Mouse (Mus musculus) hindbrain, embryonic 16.5 days (tissue): ENCODE measurements around the gene Tfcp2l1. TPM values are rescaled to one million over a fixed set of nuclear protein-coding genes. Genes with fewer than 3 reads are reported as not detected.
"Not testable (repeated sequence)": the region's sequence is repeated elsewhere in the genome, so short reads cannot be mapped to it uniquely, and the experiment has no call there.

ENCODE experiments used
- ATAC-seq: fragments of 200-750 bp; cut with Nextera tagmentation; 2 replicates; pipeline ENCODE4 v1.8.0; 2017; ENCODE audit warnings: moderate TSS enrichment, moderate library complexity
- H3K27ac ChIP-seq: fragments of 300-500 bp; sonication (generic); 2 replicates; pipeline ENCODE4 v1.5.1; 2014; ENCODE audit warnings: low read depth, mild to moderate bottlenecking, control low read depth, low read length, moderate library complexity
- H3K27me3 ChIP-seq: fragments of 300-500 bp; sonication (generic); replicated peaks from 2 replicates; pipeline ENCODE4 v1.6.1; 2014; ENCODE audit warnings: low read length; ENCODE audit not compliant: control insufficient read depth, insufficient read depth
- H3K36me3 ChIP-seq: fragments of 300-500 bp; sonication (generic); 2 replicates; pipeline ENCODE4 v1.6.1; 2014; ENCODE audit warnings: mild to moderate bottlenecking, low read length, moderate library complexity, mixed read lengths; ENCODE audit not compliant: control insufficient read depth, insufficient read depth
- H3K4me1 ChIP-seq: fragments of 300-500 bp; sonication (generic); 2 replicates; pipeline ENCODE4 v1.6.1; 2014; ENCODE audit warnings: low read depth, low read length; ENCODE audit not compliant: control insufficient read depth, insufficient read depth
- H3K4me2 ChIP-seq: fragments of 300-500 bp; sonication (generic); 2 replicates; pipeline ENCODE4 v1.6.1; 2014; ENCODE audit warnings: mild to moderate bottlenecking, low read length, control low read depth, moderate library complexity
- H3K4me3 ChIP-seq: fragments of 300-500 bp; sonication (generic); 2 replicates; pipeline ENCODE4 v1.5.1; 2014; ENCODE audit warnings: mild to moderate bottlenecking, low read length, control low read depth, moderate library complexity
- H3K9ac ChIP-seq: fragments of 300-500 bp; sonication (generic); 2 replicates; pipeline ENCODE4 v1.6.1; 2014; ENCODE audit warnings: low read depth, mild to moderate bottlenecking, control low read depth, low read length, moderate library complexity
- H3K9me3 ChIP-seq: fragments of 300-500 bp; sonication (generic); 2 replicates; pipeline ENCODE4 v1.6.1; 2014; ENCODE audit warnings: mild to moderate bottlenecking, low read length, moderate library complexity; ENCODE audit not compliant: control insufficient read depth
- WGBS: fragments of 180-500 bp; shearing (Covaris S2); extraction: QIAGEN DNeasy Blood & Tissue Kit; methylation state at CpG from one replicate; pipeline ENCODE4 v1.1.7; 2014; 5-methylcytosine and 5-hydroxymethylcytosine counted together
- polyA plus RNA-seq: library from polyadenylated mRNA; unstranded; fragments of >200 nt; fragmentation: Nextera tagmentation; extraction: Ambion mirVana; gene quantifications from 2 replicates; pipeline ENCODE4 v1.2.1, GENCODE M21; 2015

Tfcp2l1 gene
- polyA plus RNA-seq, 1 experiment from 2014 or later: 0.59 TPM

- not testable (repeated sequence) for H3K9ac ChIP-seq, H3K36me3 ChIP-seq, H3K9me3 ChIP-seq, H3K4me2 ChIP-seq, H3K27ac ChIP-seq, H3K27me3 ChIP-seq, H3K4me1 ChIP-seq, H3K4me3 ChIP-seq, ATAC-seq
- WGBS: 93% methylated on average over 4 of the region's 5 CpGs
Measured at GRCm38 (mm10) chr1:118621055-118621454, 6.7 kb upstream of the Tfcp2l1 start.

- WGBS: 56% methylated on average over 3 of the region's 3 CpGs
- H3K4me2 ChIP-seq: no peak overlapping the region
- peaks cover 5% of the 10 kb centered on the region for H3K4me1 ChIP-seq
- no peaks in the 10 kb centered on the region for H3K36me3 ChIP-seq
- no peaks in the 10 kb centered on the region for H3K9me3 ChIP-seq
- H3K9ac ChIP-seq: no peak overlapping the region
- H3K27ac ChIP-seq: no peak overlapping the region
- ATAC-seq: no peak
- H3K4me3 ChIP-seq: no peak overlapping the region
- peaks cover 2% of the 10 kb centered on the region; the same call in 1 of the 2 replicates for H3K27me3 ChIP-seq
Measured at GRCm38 (mm10) chr1:118622857-118623256, 4.9 kb upstream of the Tfcp2l1 start.

GRCm38 (mm10) chr1:118625461-118625860 lies 2.3 kb upstream of the Tfcp2l1 start:
- no peak for ATAC-seq
- Histone ChIP-seq H3K27ac (no peak overlapping the region), H3K4me2 (no peak overlapping the region), H3K9me3 (no peaks in the 10 kb centered on the region), H3K4me3 (no peak overlapping the region), H3K36me3 (no peaks in the 10 kb centered on the region), H3K4me1 (peaks cover 10% of the 10 kb centered on the region), H3K9ac (no peak overlapping the region), H3K27me3 (peaks cover 2% of the 10 kb centered on the region; the same call in 1 of the 2 replicates)
- WGBS: 29% methylated on average over 6 of the region's 6 CpGs

GRCm38 (mm10) chr1:118625921-118626320 lies 1.8 kb upstream of the Tfcp2l1 start:
- Histone ChIP-seq H3K4me3 (no peak overlapping the region), H3K9me3 (no peaks in the 10 kb centered on the region), H3K27ac (no peak overlapping the region), H3K27me3 (peaks cover 2% of the 10 kb centered on the region; the same call in 1 of the 2 replicates), H3K36me3 (no peaks in the 10 kb centered on the region), H3K4me1 (peaks cover 10% of the 10 kb centered on the region), H3K4me2 (no peak overlapping the region), H3K9ac (no peak overlapping the region)
- no peak for ATAC-seq
- WGBS: 61% methylated on average over 2 of the region's 2 CpGs

- Histone ChIP-seq H3K4me2 (no peak overlapping the region), H3K4me1 (peaks cover 10% of the 10 kb centered on the region), H3K27me3 (peaks cover 2% of the 10 kb centered on the region; the same call in 1 of the 2 replicates), H3K4me3 (no peak overlapping the region), H3K9ac (no peak overlapping the region), H3K36me3 (no peaks in the 10 kb centered on the region), H3K9me3 (no peaks in the 10 kb centered on the region), H3K27ac (no peak overlapping the region)
- WGBS: 82% methylated on average over 2 of the region's 2 CpGs
- ATAC-seq: no peak
Measured at GRCm38 (mm10) chr1:118626452-118626851, 1.3 kb upstream of the Tfcp2l1 start.

GRCm38 (mm10) chr1:118633415-118633980 lies 5.8 kb downstream of the Tfcp2l1 start:
- Histone ChIP-seq H3K4me3 (no peak overlapping the region), H3K27ac (no peak overlapping the region), H3K4me2 (no peak overlapping the region), H3K27me3 (no peaks in the 10 kb centered on the region), H3K4me1 (no peaks in the 10 kb centered on the region), H3K36me3 (no peaks in the 10 kb centered on the region), H3K9ac (no peak overlapping the region), H3K9me3 (no peaks in the 10 kb centered on the region)
- 78% methylated on average over 4 of the region's 4 CpGs for WGBS
- ATAC-seq: no peak

- H3K36me3 ChIP-seq: no peaks in the 10 kb centered on the region
- H3K9ac ChIP-seq: no peak overlapping the region
- no peak for ATAC-seq
- H3K27me3 ChIP-seq: no peaks in the 10 kb centered on the region
- no peak overlapping the region for H3K4me2 ChIP-seq
- H3K27ac ChIP-seq: no peak overlapping the region
- no peaks in the 10 kb centered on the region for H3K4me1 ChIP-seq
- WGBS: 70% methylated on average over 2 of the region's 2 CpGs
- no peak overlapping the region for H3K4me3 ChIP-seq
- H3K9me3 ChIP-seq: no peaks in the 10 kb centered on the region
Measured at GRCm38 (mm10) chr1:118642296-118642999, 14.7 kb downstream of the Tfcp2l1 start.

GRCm38 (mm10) chr1:118643138-118643979 lies 15.6 kb downstream of the Tfcp2l1 start:
- no peaks in the 10 kb centered on the region for H3K27me3 ChIP-seq
- H3K4me2 ChIP-seq: no peak overlapping the region
- H3K9ac ChIP-seq: no peak overlapping the region
- H3K9me3 ChIP-seq: no peaks in the 10 kb centered on the region
- H3K4me1 ChIP-seq: no peaks in the 10 kb centered on the region
- no peaks in the 10 kb centered on the region for H3K36me3 ChIP-seq
- no peak overlapping the region for H3K4me3 ChIP-seq
- no peak for ATAC-seq
- WGBS: 40% methylated on average over 9 of the region's 9 CpGs
- H3K27ac ChIP-seq: no peak overlapping the region

- no peaks in the 10 kb centered on the region for H3K9me3 ChIP-seq
- no peak overlapping the region for H3K9ac ChIP-seq
- H3K27ac ChIP-seq: no peak overlapping the region
- WGBS: 71% methylated on average over 4 of the region's 4 CpGs
- H3K4me2 ChIP-seq: no peak overlapping the region
- no peaks in the 10 kb centered on the region for H3K4me1 ChIP-seq
- no peak for ATAC-seq
- no peaks in the 10 kb centered on the region for H3K36me3 ChIP-seq
- H3K27me3 ChIP-seq: no peaks in the 10 kb centered on the region
- H3K4me3 ChIP-seq: no peak overlapping the region
Measured at GRCm38 (mm10) chr1:118645701-118646100, 18.0 kb downstream of the Tfcp2l1 start.
